Mouse (Mus musculus) hindbrain, embryonic 11.5 days (tissue): ENCODE results near the gene Hephl1. TPM values are rescaled to one million over a fixed set of nuclear protein-coding genes. Genes with fewer than 3 reads are reported as not detected.

Source experiments
- ATAC-seq: fragments of 200-750 bp; cut with Nextera tagmentation; 2 replicates; pipeline ENCODE4 v1.8.0; 2017; ENCODE audit warnings: mild to moderate bottlenecking, moderate TSS enrichment, moderate library complexity; ENCODE audit not compliant: low FRiP score
- DNase-seq: peaks from one replicate; pipeline ENCODE4 v3.0.0-alpha.2; 2015; ENCODE audit warnings: low spot score
- H3K27ac ChIP-seq: fragments of 300-500 bp; sonication (generic); 2 replicates; pipeline ENCODE4 v1.5.1; 2014; ENCODE audit warnings: mild to moderate bottlenecking, low read depth, low read length
- H3K27me3 ChIP-seq: fragments of 300-500 bp; sonication (generic); 2 replicates; pipeline ENCODE4 v1.6.1; 2014; ENCODE audit warnings: mild to moderate bottlenecking, low read length, moderate library complexity, mixed read lengths; ENCODE audit not compliant: control insufficient read depth, insufficient read depth
- H3K36me3 ChIP-seq: fragments of 300-500 bp; sonication (generic); 2 replicates; pipeline ENCODE4 v1.6.1; 2014; ENCODE audit warnings: mild to moderate bottlenecking, low read length, moderate library complexity, mixed read lengths; ENCODE audit not compliant: control insufficient read depth, insufficient read depth
- H3K4me1 ChIP-seq: fragments of 300-500 bp; sonication (generic); replicated peaks from 2 replicates; pipeline ENCODE4 v1.6.1; 2014; ENCODE audit warnings: low read length, mixed read lengths; ENCODE audit not compliant: control insufficient read depth, insufficient read depth
- H3K4me2 ChIP-seq: fragments of 300-500 bp; sonication (generic); replicated peaks from 2 replicates; pipeline ENCODE4 v1.6.1; 2014; ENCODE audit warnings: mild to moderate bottlenecking, low read depth, low read length
- H3K4me3 ChIP-seq: fragments of 300-500 bp; sonication (generic); 2 replicates; pipeline ENCODE4 v1.5.1; 2014; ENCODE audit warnings: low read depth, low read length
- H3K9ac ChIP-seq: fragments of 300-500 bp; sonication (generic); 2 replicates; pipeline ENCODE4 v1.6.1; 2014; ENCODE audit warnings: low read depth, low read length
- H3K9me3 ChIP-seq: fragments of 300-500 bp; sonication (generic); 2 replicates; pipeline ENCODE4 v1.6.1; 2016; ENCODE audit warnings: low read length; ENCODE audit not compliant: control insufficient read depth
- WGBS: fragments of 180-500 bp; shearing (Covaris S2); extraction: QIAGEN DNeasy Blood & Tissue Kit; methylation state at CpG from one replicate; pipeline ENCODE4 v1.1.7; 2014; 5-methylcytosine and 5-hydroxymethylcytosine counted together
- polyA plus RNA-seq: library from polyadenylated mRNA; unstranded; fragments of >200 nt; fragmentation: Nextera tagmentation; extraction: Ambion mirVana; gene quantifications from 2 replicates; pipeline ENCODE4 v1.2.1, GENCODE M21; 2014

Hephl1 gene
- polyA plus RNA-seq, 1 experiment from 2014 or later: not detected

DNA sequence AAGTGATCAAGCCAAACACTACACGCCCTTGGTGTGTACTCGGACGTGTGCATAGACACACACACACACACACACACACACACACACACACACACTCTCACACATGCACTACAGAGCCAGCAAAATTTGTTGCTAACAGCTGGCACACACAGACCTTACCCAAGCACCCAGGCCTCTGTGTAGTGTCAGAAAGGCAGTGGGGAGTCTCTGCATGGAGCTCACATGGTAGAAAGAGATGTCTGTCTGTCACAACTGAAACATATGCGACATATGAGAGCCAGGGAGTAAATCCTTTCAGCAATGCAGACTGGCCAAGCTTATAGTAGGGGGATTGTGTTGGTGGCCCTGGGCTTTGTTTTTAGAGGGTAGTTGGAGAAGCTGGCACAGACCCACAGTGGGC, 79.1 kb downstream of the Hephl1 start:
- ATAC-seq (no peak), DNase-seq (no peak)
- Histone ChIP-seq H3K9ac (no peak overlapping the region), H3K4me1 (no peaks in the 10 kb centered on the region), H3K36me3 (peaks cover 2% of the 10 kb centered on the region; the same call in 1 of the 2 replicates), H3K9me3 (no peaks in the 10 kb centered on the region), H3K4me2 (no peak overlapping the region), H3K4me3 (no peak overlapping the region), H3K27me3 (no peaks in the 10 kb centered on the region), H3K27ac (no peak overlapping the region)
- WGBS: 93% methylated on average over 4 of the region's 4 CpGs

DNA sequence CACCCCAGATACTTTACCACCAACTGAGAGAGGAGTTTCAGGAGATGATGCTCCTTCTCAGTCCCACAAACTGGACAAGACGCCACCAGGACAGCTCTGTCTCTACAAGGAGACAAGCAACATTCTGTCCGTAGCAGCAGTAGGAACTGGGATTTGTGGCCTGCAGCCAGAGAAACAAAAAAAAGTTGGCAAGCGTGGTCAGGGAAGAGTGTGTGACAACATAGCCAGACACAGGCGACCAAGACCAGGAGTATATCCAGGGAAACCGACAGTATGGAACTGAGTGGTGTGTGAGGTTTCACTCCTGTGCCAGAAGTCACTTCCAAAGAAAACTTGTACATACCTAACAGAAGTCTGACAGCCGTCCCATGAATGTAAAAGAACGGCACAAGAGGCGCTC, 81.1 kb downstream of the Hephl1 start:
- H3K9me3 ChIP-seq: no peaks in the 10 kb centered on the region
- no peak overlapping the region for H3K27ac ChIP-seq
- no peak overlapping the region for H3K4me2 ChIP-seq
- DNase-seq: no peak
- H3K9ac ChIP-seq: no peak overlapping the region
- no peak overlapping the region for H3K4me3 ChIP-seq
- WGBS: 90% methylated on average over 8 of the region's 8 CpGs
- H3K36me3 ChIP-seq: peaks cover 2% of the 10 kb centered on the region; the same call in 1 of the 2 replicates
- no peaks in the 10 kb centered on the region for H3K4me1 ChIP-seq
- no peaks in the 10 kb centered on the region for H3K27me3 ChIP-seq
- ATAC-seq: no peak

DNA sequence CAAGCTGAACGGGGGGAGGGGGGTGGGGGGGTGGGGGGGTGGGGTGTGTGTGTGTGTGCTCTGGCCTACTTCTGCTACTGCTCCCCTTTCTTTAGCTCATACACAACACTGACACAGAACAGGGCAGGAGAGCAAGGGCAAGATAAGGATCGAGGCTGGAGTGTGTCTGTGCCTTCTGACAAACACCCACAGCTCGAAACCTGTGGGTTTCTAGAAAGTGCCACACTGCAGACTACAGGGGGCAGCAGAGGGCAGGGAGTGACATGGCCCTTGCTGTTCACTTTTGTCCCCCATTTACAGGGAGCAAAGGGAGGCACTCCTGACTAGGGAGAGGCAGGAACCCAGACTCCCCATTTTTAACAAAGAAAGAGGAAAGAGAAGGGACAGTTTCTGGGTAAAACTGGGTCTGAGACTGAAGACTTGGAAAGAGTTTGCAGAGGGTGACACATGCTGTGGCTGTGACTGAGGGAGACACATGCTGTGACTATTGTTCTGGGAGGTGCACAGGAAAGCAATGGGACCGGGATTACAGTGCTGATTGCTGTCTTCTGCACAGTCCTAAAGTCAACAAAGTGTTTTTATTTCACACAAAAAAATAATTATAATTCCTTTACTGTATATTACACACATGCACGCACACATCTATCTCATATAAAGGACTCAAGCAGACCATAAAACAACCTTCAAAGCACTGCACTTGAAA, 82.7 kb downstream of the Hephl1 start:
- no peaks in the 10 kb centered on the region for H3K4me1 ChIP-seq
- no peak overlapping the region for H3K4me3 ChIP-seq
- DNase-seq (peak; percentile 70), ATAC-seq (0 out of 2 replicates have a peak, but pooled peaks have one; percentile 35)
- H3K9me3 ChIP-seq: no peaks in the 10 kb centered on the region
- H3K27ac ChIP-seq: no peak overlapping the region
- no peaks in the 10 kb centered on the region for H3K27me3 ChIP-seq
- H3K36me3 ChIP-seq: peaks cover 2% of the 10 kb centered on the region; the same call in 1 of the 2 replicates
- whole genome bisulfite sequencing: 59% methylated on average over 4 of the region's 5 CpGs
- no peak overlapping the region for H3K4me2 ChIP-seq
- H3K9ac ChIP-seq: no peak overlapping the region

DNA sequence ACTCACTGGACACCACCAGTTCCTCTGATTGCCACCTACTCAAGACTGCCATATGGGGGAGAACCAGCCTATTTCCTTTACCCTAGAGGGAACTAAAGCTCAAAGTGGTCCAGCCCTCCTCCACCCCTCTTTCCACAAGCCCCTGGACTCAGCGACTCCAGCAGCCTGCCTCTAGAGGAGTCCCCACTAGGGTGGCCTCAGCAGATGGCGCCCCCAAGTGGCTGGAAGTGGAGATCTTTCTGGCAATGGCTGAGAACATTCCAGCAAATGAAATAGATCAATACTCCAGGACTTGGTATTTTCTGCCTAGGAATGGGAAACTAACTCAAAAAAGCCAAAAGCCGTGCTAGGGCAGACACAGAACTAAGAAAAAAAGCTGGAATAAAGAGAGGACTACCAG, 84.2 kb downstream of the Hephl1 start:
- Histone ChIP-seq H3K4me1 (no peaks in the 10 kb centered on the region), H3K27me3 (no peaks in the 10 kb centered on the region), H3K27ac (no peak overlapping the region), H3K4me3 (no peak overlapping the region), H3K36me3 (peaks cover 2% of the 10 kb centered on the region; the same call in 1 of the 2 replicates), H3K4me2 (no peak overlapping the region), H3K9me3 (no peaks in the 10 kb centered on the region), H3K9ac (no peak overlapping the region)
- 74% methylated on average over 3 of the region's 3 CpGs for WGBS
- ATAC-seq: no peak
- DNase-seq: no peak

DNA sequence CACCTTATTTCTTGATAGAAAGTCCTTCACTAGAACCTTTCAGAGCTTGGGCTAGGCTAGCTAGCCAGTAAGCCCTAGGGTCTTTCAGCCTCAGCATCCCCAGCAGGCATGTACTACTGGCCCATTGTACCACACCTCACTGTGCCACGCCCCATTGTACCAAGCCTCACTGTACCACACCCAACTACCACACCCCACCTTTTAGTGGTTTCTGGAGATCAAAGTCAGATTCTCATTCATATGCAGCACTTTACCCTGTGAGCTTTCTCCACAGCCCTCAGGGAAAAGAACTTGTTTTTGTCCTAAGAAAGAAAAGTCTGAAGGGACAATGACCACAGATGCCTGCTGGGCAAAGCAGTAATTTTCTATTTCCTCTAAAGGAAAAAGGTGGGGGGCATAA, 88.9 kb downstream of the Hephl1 start:
- Histone ChIP-seq H3K4me3 (no peak overlapping the region), H3K4me2 (no peak overlapping the region), H3K27ac (no peak overlapping the region), H3K27me3 (no peaks in the 10 kb centered on the region), H3K9ac (no peak overlapping the region), H3K36me3 (no peaks in the 10 kb centered on the region; the same call in 1 of the 2 replicates), H3K4me1 (no peaks in the 10 kb centered on the region), H3K9me3 (no peaks in the 10 kb centered on the region)
- WGBS: 94% methylated on average over 1 of the region's 1 CpGs
- no peak for ATAC-seq
- DNase-seq: no peak

DNA sequence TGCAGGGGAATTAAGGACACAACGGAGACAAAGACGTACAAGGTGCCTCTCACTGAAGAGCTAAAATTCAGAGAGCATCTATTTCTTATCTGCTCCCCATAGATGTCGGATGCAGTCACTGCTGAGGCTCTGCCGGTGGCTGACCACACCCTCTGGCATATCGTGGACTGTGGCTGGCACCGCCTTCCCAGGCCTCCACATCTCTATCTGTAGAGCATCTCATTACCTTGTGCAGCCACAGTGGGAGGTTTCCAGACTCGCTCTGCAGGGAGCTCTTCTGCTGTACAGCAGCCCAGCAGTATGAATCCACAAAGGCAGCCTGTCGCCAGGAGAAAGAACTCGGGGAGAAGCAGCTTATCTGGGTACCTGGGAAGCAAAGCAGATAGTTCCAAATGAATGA, 90.8 kb downstream of the Hephl1 start:
- Histone ChIP-seq H3K4me3 (no peak overlapping the region), H3K36me3 (no peaks in the 10 kb centered on the region; the same call in 1 of the 2 replicates), H3K9me3 (no peaks in the 10 kb centered on the region), H3K27ac (no peak overlapping the region), H3K4me1 (no peaks in the 10 kb centered on the region), H3K9ac (no peak overlapping the region), H3K27me3 (no peaks in the 10 kb centered on the region), H3K4me2 (no peak overlapping the region)
- no peak for DNase-seq
- no peak for ATAC-seq
- 88% methylated on average over 9 of the region's 9 CpGs for WGBS

DNA sequence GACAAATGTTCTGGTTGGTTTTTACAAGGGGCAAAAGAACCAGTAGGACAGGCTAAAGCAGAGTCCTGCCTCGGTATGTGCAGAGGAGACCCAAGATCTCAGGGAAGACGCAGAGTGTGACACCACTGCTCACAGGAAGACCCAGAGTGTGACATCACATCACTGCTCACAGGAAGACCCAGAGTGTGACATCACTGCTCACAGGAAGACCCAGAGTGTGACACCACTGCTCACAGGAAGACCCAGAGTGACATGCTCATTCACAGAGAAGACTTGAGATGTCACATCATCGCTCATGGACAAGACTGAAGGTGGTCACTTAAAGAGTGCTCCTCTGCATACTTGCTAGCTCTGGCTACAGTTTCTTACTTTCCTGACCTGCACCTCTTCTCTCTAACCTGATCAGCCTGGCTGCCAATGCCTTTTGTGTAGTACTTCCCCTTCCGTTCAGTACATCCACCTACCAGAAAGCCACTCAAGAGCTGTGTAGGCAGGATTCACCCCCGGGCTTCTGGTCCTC, 91.3 kb downstream of the Hephl1 start:
- Histone ChIP-seq H3K4me1 (no peaks in the 10 kb centered on the region), H3K36me3 (no peaks in the 10 kb centered on the region; the same call in 1 of the 2 replicates), H3K27me3 (no peaks in the 10 kb centered on the region), H3K4me3 (no peak overlapping the region), H3K27ac (no peak overlapping the region), H3K9me3 (no peaks in the 10 kb centered on the region), H3K9ac (no peak overlapping the region), H3K4me2 (no peak overlapping the region)
- ATAC-seq (no peak), DNase-seq (no peak)
- WGBS: 89% methylated on average over 5 of the region's 5 CpGs

DNA sequence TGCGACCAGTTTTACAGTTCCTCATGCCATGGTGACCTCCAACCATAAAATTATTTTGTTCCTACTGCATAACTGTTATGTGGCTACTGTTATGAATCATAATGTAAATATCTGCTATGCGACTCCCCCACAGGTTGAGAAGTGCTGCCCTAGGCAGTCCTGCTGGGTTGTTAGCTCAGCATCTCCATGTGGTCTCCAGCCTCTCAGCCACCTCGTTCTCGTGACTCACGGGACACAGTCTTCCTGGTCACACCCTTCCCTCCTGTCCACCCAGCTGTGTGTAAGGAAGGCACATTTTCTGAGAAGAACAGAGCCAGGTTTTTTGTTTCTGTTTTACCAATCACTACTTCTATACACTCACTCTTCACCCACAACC, 93.2 kb downstream of the Hephl1 start:
- no peaks in the 10 kb centered on the region; the same call in 1 of the 2 replicates for H3K36me3 ChIP-seq
- WGBS: 88% methylated on average over 5 of the region's 5 CpGs
- ATAC-seq: no peak

More for the DNA sequence above, 93.2 kb downstream of the Hephl1 start:
- no peaks in the 10 kb centered on the region for H3K9me3 ChIP-seq
- H3K4me1 ChIP-seq: no peaks in the 10 kb centered on the region
- H3K9ac ChIP-seq: no peak overlapping the region
- no peaks in the 10 kb centered on the region for H3K27me3 ChIP-seq
- H3K27ac ChIP-seq: no peak overlapping the region
- H3K4me2 ChIP-seq: no peak overlapping the region
- no peak for DNase-seq
- H3K4me3 ChIP-seq: no peak overlapping the region
